Mouse (Mus musculus) stomach, postnatal 0 days (tissue): Measurements from ENCODE around the gene Gm4565.
"Not testable (repeated sequence)": the region's sequence is repeated elsewhere in the genome, so short reads cannot be mapped to it uniquely, and the experiment has no call there.

Experiments
- CTCF ChIP-seq: IDR thresholded peaks from 2 replicates; pipeline ENCODE4 v1.5.1; 2016; ENCODE audit warnings: antibody characterized with exemption, low read depth, mild to moderate bottlenecking, moderate library complexity
- EP300 ChIP-seq: optimal IDR thresholded peaks from 2 replicates; pipeline ENCODE3; 2016; ENCODE audit warnings: antibody characterized with exemption

- not testable (repeated sequence) for TF ChIP-seq CTCF, EP300
These were observed 22.7 kb downstream of the Gm4565 start, which contains the start of gene Gm4201 for GRCm38 (mm10) chr7:22565243-22565642.
